Mouse (Mus musculus) heart, postnatal 0 days (tissue): Measurements from ENCODE around the gene Il2ra.

Experiments
- CTCF ChIP-seq: IDR thresholded peaks from 2 replicates; pipeline ENCODE4 v1.5.1; 2016; ENCODE audit warnings: antibody characterized with exemption, control low read depth, low read depth
- EP300 ChIP-seq: IDR thresholded peaks from 2 replicates; pipeline ENCODE4 v1.6.1; 2016; ENCODE audit warnings: antibody characterized with exemption, low read depth

- TF ChIP-seq EP300 (no peak), CTCF (no peak)
Measured at GRCm38 (mm10) chr2:11662907-11663230, 20.3 kb downstream of the Il2ra start.
